Mouse (Mus musculus) spleen, embryonic (tissue): ENCODE measurements around the gene Cr1l.

Experiments
- CTCF ChIA-PET: fragments of 350-600 bp; sonication (Branson Sonifier 250); formaldehyde crosslinking; loops from one replicate; lab custom pipeline; 2022; lab: Charles Lee

The Cr1l gene

GRCm38 (mm10) chr1:195130953-195131674, at the start of gene Cr1l:
TSS of gene Cr1l (minus strand) at chr1:195131586.
- CTCF ChIA-PET, result no interaction called here

GRCm38 (mm10) chr1:195175980-195176931, 44.9 kb upstream of the Cr1l start, which contains the start of gene Cr2:
TSS of gene Cr2 (minus strand) at chr1:195176716.
- CTCF ChIA-PET, result no interaction called here

- CTCF ChIA-PET, result no interaction called here
Measured at GRCm38 (mm10) chr1:195164996-195165755, 33.8 kb upstream of the Cr1l start.

GRCm38 (mm10) chr1:195132070-195132469, 684 bp upstream of the Cr1l start:
- CTCF ChIA-PET, result interaction anchor here (1.4 kb wide), 1 partner anchor 109 kb away, joined by 3 read pairs; no protein-coding TSS in a partner anchor

- CTCF ChIA-PET, result interaction anchor here (1.4 kb wide), 1 partner anchor 110 kb away, joined by 3 read pairs; no protein-coding TSS in a partner anchor
Measured at GRCm38 (mm10) chr1:195131675-195132015, 259 bp upstream of the Cr1l start.

GRCm38 (mm10) chr1:195130479-195130878, 907 bp downstream of the Cr1l start:
- CTCF ChIA-PET, result no interaction called here

- CTCF ChIA-PET, result no interaction called here
Measured at GRCm38 (mm10) chr1:195129867-195130266, 1.5 kb downstream of the Cr1l start.

- CTCF ChIA-PET, result no interaction called here
Measured at GRCm38 (mm10) chr1:195114414-195114813, 17.0 kb downstream of the Cr1l start.

- CTCF ChIA-PET, result no interaction called here
Measured at GRCm38 (mm10) chr1:195113621-195114020, 17.8 kb downstream of the Cr1l start.

- CTCF ChIA-PET, result no interaction called here
Measured at GRCm38 (mm10) chr1:195100693-195101092, 30.7 kb downstream of the Cr1l start.

- CTCF ChIA-PET, result no interaction called here
Measured at GRCm38 (mm10) chr1:195098004-195098403, 33.4 kb downstream of the Cr1l start.

- CTCF ChIA-PET, result no interaction called here
Measured at GRCm38 (mm10) chr1:195092220-195092720, 39.1 kb downstream of the Cr1l start, which contains the start of gene Cd46. TSS of gene Cd46 (minus strand) at chr1:195092249.

- CTCF ChIA-PET, result no interaction called here
Measured at GRCm38 (mm10) chr1:195091699-195092219, 39.6 kb downstream of the Cr1l start.

GRCm38 (mm10) chr1:195082142-195082541, 49.2 kb downstream of the Cr1l start:
- CTCF ChIA-PET, result no interaction called here
